Mouse (Mus musculus) small intestine, adult 2 months (tissue): ENCODE measurements around the gene Shcbp1l.
"Not testable (repeated sequence)": the region's sequence is repeated elsewhere in the genome, so short reads cannot be mapped to it uniquely, and the experiment has no call there.

ENCODE experiments used
- CTCF ChIP-seq: fragments of 200-500 bp; IDR thresholded peaks from 2 replicates; pipeline ENCODE4 v1.5.1; 2012; ENCODE audit warnings: low read depth, mild to moderate bottlenecking, control low read depth, inconsistent platforms, low read length, moderate library complexity, mixed read lengths; ENCODE audit not compliant: insufficient replicate concordance, insufficient read length; ENCODE audit errors: extremely low read depth
- POLR2A ChIP-seq: fragments of 200-500 bp; IDR thresholded peaks from 2 replicates; pipeline ENCODE4 v1.6.1; 2012; ENCODE audit warnings: low read depth, mild to moderate bottlenecking, control low read depth, inconsistent platforms, low read length, moderate library complexity

GRCm38 (mm10) chr1:153414114-153414723 lies 10.7 kb upstream of the Shcbp1l start:
- not testable (repeated sequence) for TF ChIP-seq CTCF
- peak; percentile 13; the same call in 1 of the 2 replicates for TF ChIP-seq POLR2A
